Mouse (Mus musculus) midbrain, embryonic 16.5 days (tissue): ENCODE measurements around the gene Rps6kb2. TPM values are rescaled to one million over a fixed set of nuclear protein-coding genes. Genes with fewer than 3 reads are reported as not detected.
A peak's percentile ranks its signal among the peaks of the same experiment; 100 is the strongest.

Source experiments
- ATAC-seq: fragments of 200-750 bp; cut with Nextera tagmentation; 2 replicates; pipeline ENCODE4 v1.8.0; 2017; ENCODE audit warnings: moderate TSS enrichment
- H3K27ac ChIP-seq: fragments of 300-500 bp; sonication (generic); 2 replicates; pipeline ENCODE4 v1.5.1; 2014; ENCODE audit warnings: mild to moderate bottlenecking, low read length, mixed read lengths
- H3K27me3 ChIP-seq: fragments of 300-500 bp; sonication (generic); 2 replicates; pipeline ENCODE4 v1.6.1; 2014; ENCODE audit warnings: low read depth, low read length, mixed read lengths; ENCODE audit not compliant: control insufficient read depth, insufficient read depth
- H3K36me3 ChIP-seq: fragments of 300-500 bp; sonication (generic); 2 replicates; pipeline ENCODE4 v1.6.1; 2014; ENCODE audit warnings: mild to moderate bottlenecking, low read length, moderate library complexity, mixed read lengths; ENCODE audit not compliant: control insufficient read depth, insufficient read depth
- H3K4me1 ChIP-seq: fragments of 300-500 bp; sonication (generic); 2 replicates; pipeline ENCODE4 v1.6.1; 2014; ENCODE audit warnings: mild to moderate bottlenecking, low read length, mixed read lengths; ENCODE audit not compliant: control insufficient read depth, insufficient read depth
- H3K4me2 ChIP-seq: fragments of 300-500 bp; sonication (generic); 2 replicates; pipeline ENCODE4 v1.6.1; 2014; ENCODE audit warnings: mild to moderate bottlenecking, low read length, mixed read lengths
- H3K4me3 ChIP-seq: fragments of 300-500 bp; sonication (generic); 2 replicates; pipeline ENCODE4 v1.5.1; 2014; ENCODE audit warnings: low read depth, mild to moderate bottlenecking, low read length, moderate library complexity, mixed read lengths
- H3K9ac ChIP-seq: fragments of 300-500 bp; sonication (generic); 2 replicates; pipeline ENCODE4 v1.6.1; 2014; ENCODE audit warnings: low read depth, low read length, mixed read lengths
- H3K9me3 ChIP-seq: fragments of 300-500 bp; sonication (generic); replicated peaks from 2 replicates; pipeline ENCODE4 v1.6.1; 2014; ENCODE audit warnings: mild to moderate bottlenecking, low read length, mixed read lengths; ENCODE audit not compliant: control insufficient read depth, poor library complexity, severe bottlenecking
- WGBS: fragments of 180-500 bp; shearing (Covaris S2); extraction: QIAGEN DNeasy Blood & Tissue Kit; methylation state at CpG from one replicate; pipeline ENCODE4 v1.1.7; 2014; 5-methylcytosine and 5-hydroxymethylcytosine counted together
- polyA plus RNA-seq: library from polyadenylated mRNA; unstranded; fragments of >200 nt; fragmentation: Nextera tagmentation; extraction: Ambion mirVana; gene quantifications from 2 replicates; pipeline ENCODE4 v1.2.1, GENCODE M21; 2015

The Rps6kb2 gene
- polyA plus RNA-seq, 1 experiment from 2014 or later, result 58.0 TPM

- Histone ChIP-seq H3K9me3 (no peaks in the 10 kb centered on the region), H3K9ac (no peak overlapping the region), H3K4me3 (no peak overlapping the region), H3K36me3 (peaks cover 16% of the 10 kb centered on the region; the same call in 1 of the 2 replicates), H3K4me1 (peaks cover 15% of the 10 kb centered on the region), H3K4me2 (no peak overlapping the region), H3K27ac (no peak overlapping the region), H3K27me3 (no peaks in the 10 kb centered on the region)
- 93% methylated on average over 8 of the region's 8 CpGs for WGBS
- no peak for ATAC-seq
These were observed 10.5 kb downstream of the Rps6kb2 start for GRCm38 (mm10) chr19:4152445-4153231.

- Histone ChIP-seq H3K4me3 (no peak overlapping the region), H3K9ac (no peak overlapping the region), H3K27ac (no peak overlapping the region), H3K4me2 (no peak overlapping the region), H3K27me3 (no peaks in the 10 kb centered on the region), H3K4me1 (peaks cover 15% of the 10 kb centered on the region), H3K36me3 (peaks cover 12% of the 10 kb centered on the region; the same call in 1 of the 2 replicates), H3K9me3 (no peaks in the 10 kb centered on the region)
- no peak for ATAC-seq
- WGBS, result 92% methylated on average over 5 of the region's 5 CpGs
These were observed 11.3 kb downstream of the Rps6kb2 start for GRCm38 (mm10) chr19:4151898-4152297.

GRCm38 (mm10) chr19:4151488-4151860, 11.7 kb downstream of the Rps6kb2 start:
- no peak overlapping the region for H3K4me2 ChIP-seq
- peaks cover 15% of the 10 kb centered on the region for H3K4me1 ChIP-seq
- WGBS, result 81% methylated on average over 5 of the region's 5 CpGs
- no peaks in the 10 kb centered on the region for H3K27me3 ChIP-seq
- no peaks in the 10 kb centered on the region for H3K9me3 ChIP-seq
- H3K4me3 ChIP-seq, result no peak overlapping the region
- H3K27ac ChIP-seq, result no peak overlapping the region
- no peak overlapping the region for H3K9ac ChIP-seq
- ATAC-seq, result no peak
- H3K36me3 ChIP-seq, result peaks cover 8% of the 10 kb centered on the region; the same call in 1 of the 2 replicates

- no peak overlapping the region for H3K4me3 ChIP-seq
- H3K36me3 ChIP-seq, result peaks cover 2% of the 10 kb centered on the region; the same call in 1 of the 2 replicates
- H3K4me1 ChIP-seq, result peaks cover 15% of the 10 kb centered on the region
- no peaks in the 10 kb centered on the region for H3K27me3 ChIP-seq
- H3K4me2 ChIP-seq, result no peak overlapping the region
- 87% methylated on average over 22 of the region's 22 CpGs for WGBS
- no peak overlapping the region for H3K27ac ChIP-seq
- H3K9me3 ChIP-seq, result no peaks in the 10 kb centered on the region
- no peak for ATAC-seq
- no peak overlapping the region for H3K9ac ChIP-seq
These were observed 12.3 kb downstream of the Rps6kb2 start for GRCm38 (mm10) chr19:4150567-4151487.

GRCm38 (mm10) chr19:4149764-4150461, 13.2 kb downstream of the Rps6kb2 start:
- H3K4me2 ChIP-seq, result no peak overlapping the region
- H3K36me3 ChIP-seq, result peaks cover 2% of the 10 kb centered on the region; the same call in 1 of the 2 replicates
- ATAC-seq, result no peak
- H3K4me1 ChIP-seq, result peaks cover 15% of the 10 kb centered on the region
- H3K9ac ChIP-seq, result no peak overlapping the region
- no peak overlapping the region for H3K27ac ChIP-seq
- no peaks in the 10 kb centered on the region for H3K9me3 ChIP-seq
- WGBS, result 94% methylated on average over 17 of the region's 17 CpGs
- H3K27me3 ChIP-seq, result no peaks in the 10 kb centered on the region
- no peak overlapping the region for H3K4me3 ChIP-seq

GRCm38 (mm10) chr19:4149283-4149682, 13.9 kb downstream of the Rps6kb2 start:
- Histone ChIP-seq H3K9me3 (no peaks in the 10 kb centered on the region), H3K9ac (peak overlapping the region; percentile 96), H3K4me3 (peak overlapping the region; percentile 92), H3K4me2 (peak overlapping the region; percentile 96), H3K4me1 (peaks cover 15% of the 10 kb centered on the region), H3K27ac (no peak overlapping the region), H3K27me3 (no peaks in the 10 kb centered on the region), H3K36me3 (peaks cover 2% of the 10 kb centered on the region; the same call in 1 of the 2 replicates)
- ATAC-seq, result no peak
- WGBS, result 89% methylated on average over 11 of the region's 11 CpGs

- no peaks in the 10 kb centered on the region for H3K27me3 ChIP-seq
- no peaks in the 10 kb centered on the region for H3K9me3 ChIP-seq
- H3K4me3 ChIP-seq, result peak overlapping the region; percentile 92
- ATAC-seq, result peak; percentile 46
- 2% methylated on average over 7 of the region's 8 CpGs for WGBS
- H3K27ac ChIP-seq, result peak overlapping the region; percentile 72
- H3K36me3 ChIP-seq, result peaks cover 2% of the 10 kb centered on the region; the same call in 1 of the 2 replicates
- H3K4me2 ChIP-seq, result peak overlapping the region; percentile 96
- H3K4me1 ChIP-seq, result peaks cover 15% of the 10 kb centered on the region
- H3K9ac ChIP-seq, result peak overlapping the region; percentile 96
These were observed 14.3 kb downstream of the Rps6kb2 start for GRCm38 (mm10) chr19:4148819-4149218.

- H3K4me2 ChIP-seq, result peak within 1 kb of the TSS; percentile 96
- no peaks in the 10 kb centered on the region for H3K27me3 ChIP-seq
- H3K9me3 ChIP-seq, result no peaks in the 10 kb centered on the region
- H3K27ac ChIP-seq, result peak within 1 kb of the TSS; percentile 72
- under 1% methylated on average over 32 of the region's 33 CpGs for WGBS
- peaks cover 15% of the 10 kb centered on the region for H3K4me1 ChIP-seq
- H3K9ac ChIP-seq, result peak within 1 kb of the TSS; percentile 96
- peaks cover 2% of the 10 kb centered on the region; the same call in 1 of the 2 replicates for H3K36me3 ChIP-seq
- H3K4me3 ChIP-seq, result peak within 1 kb of the TSS; percentile 92
- ATAC-seq, result peak; percentile 93
These were observed 14.7 kb downstream of the Rps6kb2 start, which contains the start of gene Coro1b for GRCm38 (mm10) chr19:4148491-4148806. Gene Coro1b (plus strand): TSS chr19:4148619.
